Mouse (Mus musculus): Measurements from ENCODE around the gene Aldh1a2. TPM values are rescaled to one million over a fixed set of nuclear protein-coding genes. Genes with fewer than 3 reads are reported as not detected.

Gene Aldh1a2
- total RNA-seq, 4 experiments from 2014 or later: 4.6 to 9.8 (median 6.2) TPM

Other genes with a start within 250 kb of the Aldh1a2 start
- 1 to 10 TPM in 1 of 4 experiments, not detected in 3; 1.5 TPM for gene Aqp9, start 47.1 kb upstream of the Aldh1a2 start, total RNA-seq (2022)